Mouse (Mus musculus): ENCODE data around the gene Nuak2. TPM values are rescaled to one million over a fixed set of nuclear protein-coding genes. Genes with fewer than 3 reads are reported as not detected.

Nuak2 gene
- total RNA-seq, 2 experiments from 2014 or later, result 3.6 to 5.4 TPM

- DNase-seq, result no peak
- intact Hi-C loops (cut with DNase I), result no loop called here
Observed at GRCm38 (mm10) chr1:132371298-132372081, 55.6 kb downstream of the Nuak2 start.

GRCm38 (mm10) chr1:132372354-132372753, 56.4 kb downstream of the Nuak2 start:
- no peak for DNase-seq
- intact Hi-C loops (cut with DNase I), result no loop called here

- DNase-seq, result no peak
- intact Hi-C loops (cut with DNase I), result no loop called here
Observed at GRCm38 (mm10) chr1:132372896-132373534, 57.1 kb downstream of the Nuak2 start.

- intact Hi-C loops (cut with DNase I), result no loop called here
Observed at GRCm38 (mm10) chr1:132374140-132374872, 58.4 kb downstream of the Nuak2 start.

GRCm38 (mm10) chr1:132374873-132375244, 58.9 kb downstream of the Nuak2 start:
- no peak for DNase-seq
- intact Hi-C loops (cut with DNase I), result no loop called here

More at GRCm38 (mm10) chr1:132374140-132374872, 58.4 kb downstream of the Nuak2 start:
- DNase-seq, result peak in 1 of 2 experiments; percentile 55

- intact Hi-C loops (cut with DNase I), result no loop called here
Observed at GRCm38 (mm10) chr1:132375256-132375655, 59.3 kb downstream of the Nuak2 start.

GRCm38 (mm10) chr1:132376211-132377054, 60.5 kb downstream of the Nuak2 start:
- DNase-seq, result peak in 1 of 2 experiments; percentile 49
- intact Hi-C loops (cut with DNase I), result no loop called here

More at GRCm38 (mm10) chr1:132375256-132375655, 59.3 kb downstream of the Nuak2 start:
- no peak for DNase-seq

- intact Hi-C loops (cut with DNase I), result no loop called here
Observed at GRCm38 (mm10) chr1:132377055-132377365, 61.1 kb downstream of the Nuak2 start.

GRCm38 (mm10) chr1:132377811-132378210, 61.9 kb downstream of the Nuak2 start:
- intact Hi-C loops (cut with DNase I), result no loop called here
- no peak for DNase-seq

More at GRCm38 (mm10) chr1:132377055-132377365, 61.1 kb downstream of the Nuak2 start:
- DNase-seq, result peak in 1 of 2 experiments; percentile 44

- DNase-seq, result no peak
- intact Hi-C loops (cut with DNase I), result no loop called here
Observed at GRCm38 (mm10) chr1:132380550-132381100, 64.7 kb downstream of the Nuak2 start.

GRCm38 (mm10) chr1:132381929-132382328, 66.0 kb downstream of the Nuak2 start:
- intact Hi-C loops (cut with DNase I), result no loop called here
- no peak for DNase-seq

Other genes starting within 250 kb of the Nuak2 start
- 1 to 10 TPM; 1.2 to 1.4 TPM for gene Mfsd4a, start 248.1 kb upstream of the Nuak2 start, total RNA-seq (2021)
- 10 to 100 TPM in 1 of 2 experiments, 1 to 10 TPM in 1; 9.9 to 12.5 TPM for gene Cdk18, start 176.4 kb upstream of the Nuak2 start, total RNA-seq (2021)
- not detected for gene Lemd1, start 124.7 kb upstream of the Nuak2 start, total RNA-seq (2021)
- gene AC124108.1, start 124.7 kb upstream of the Nuak2 start, total RNA-seq (2021), result not detected
- not detected for gene Gm10188, start 86.4 kb upstream of the Nuak2 start, total RNA-seq (2021)
- 10 to 100 TPM; 23.6 to 29.0 TPM for gene Klhdc8a, start 17.5 kb upstream of the Nuak2 start, total RNA-seq (2021)
- 10 to 100 TPM; 14.8 to 15.4 TPM for gene Tmcc2, start 75.2 kb downstream of the Nuak2 start, total RNA-seq (2021)
- gene Dstyk, start 101.4 kb downstream of the Nuak2 start, total RNA-seq (2021), result 10 to 100 TPM; 17.7 to 19.0 TPM
- 10 to 100 TPM; 21.5 to 23.0 TPM for gene Rbbp5, start 161.2 kb downstream of the Nuak2 start, total RNA-seq (2021)
- gene Tmem81, start 190.1 kb downstream of the Nuak2 start, total RNA-seq (2021), result 1 to 10 TPM; 1.5 to 2.0 TPM
- 1 to 10 TPM; 3.5 to 4.6 TPM for gene Cntn2, start 227.1 kb downstream of the Nuak2 start, total RNA-seq (2021)

Measured in heart, postnatal 14 days (tissue).